Mouse (Mus musculus) adrenal gland (tissue): Measurements from ENCODE around the gene Ggt1.

Source experiments
- intact Hi-C: fragments of 180-260 bp; cut with DNase I; formaldehyde crosslinking; loops from one replicate; pipeline ENCODE4 v1.15.1; 2025

Gene Ggt1

GRCm38 (mm10) chr10:75625920-75626319 lies 64.5 kb downstream of the Ggt1 start:
- intact Hi-C loops: no loop called here

- intact Hi-C loops: no loop called here
Observed at GRCm38 (mm10) chr10:75626991-75627390, 65.6 kb downstream of the Ggt1 start.

GRCm38 (mm10) chr10:75627490-75627889 lies 66.1 kb downstream of the Ggt1 start:
- intact Hi-C loops: no loop called here

GRCm38 (mm10) chr10:75632633-75633032 lies 71.2 kb downstream of the Ggt1 start:
- intact Hi-C loops: no loop called here

- intact Hi-C loops: no loop called here
Observed at GRCm38 (mm10) chr10:75633048-75633447, 71.6 kb downstream of the Ggt1 start.

GRCm38 (mm10) chr10:75633576-75634139 lies 72.3 kb downstream of the Ggt1 start:
- intact Hi-C loops: loop anchor here (2.0 kb wide), 1 partner anchor 47 kb away; no protein-coding TSS in a partner anchor

- intact Hi-C loops: loop anchor here (2.0 kb wide), 1 partner anchor 48 kb away; no protein-coding TSS in a partner anchor
Observed at GRCm38 (mm10) chr10:75634610-75635009, 73.2 kb downstream of the Ggt1 start.

- intact Hi-C loops: loop anchor here (2.0 kb wide), 1 partner anchor 48 kb away; no protein-coding TSS in a partner anchor
Observed at GRCm38 (mm10) chr10:75635019-75635692, 73.8 kb downstream of the Ggt1 start.

GRCm38 (mm10) chr10:75635693-75636055 lies 74.3 kb downstream of the Ggt1 start:
- intact Hi-C loops: loop anchor here (2.0 kb wide), 1 partner anchor 49 kb away; no protein-coding TSS in a partner anchor
